Mouse (Mus musculus): Measurements from ENCODE around the gene Wfdc18. TPM values are rescaled to one million over a fixed set of nuclear protein-coding genes. Genes with fewer than 3 reads are reported as not detected.

Wfdc18 gene
- polyA plus RNA-seq, 1 experiment = not detected

DNA sequence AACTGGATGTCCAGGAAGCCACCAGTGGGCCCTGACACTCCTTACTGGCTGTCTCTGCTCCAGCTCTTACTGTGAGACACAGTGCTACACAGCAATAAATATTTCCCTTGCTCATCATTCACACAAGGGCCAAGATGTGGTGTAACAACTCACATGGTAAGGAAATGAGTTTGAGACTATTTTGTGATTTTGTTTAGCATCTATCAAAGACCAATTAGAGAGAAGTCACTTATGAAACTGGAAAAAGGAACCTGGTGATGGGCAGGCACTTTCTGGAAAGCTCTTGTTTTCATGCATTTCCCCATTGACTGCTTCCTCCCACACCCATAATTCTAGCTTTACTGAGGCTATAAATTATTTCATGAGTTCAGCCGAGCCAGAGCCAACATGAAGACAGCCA is 5.1 kb upstream of the Wfdc18 start, which contains the start of gene Wfdc17:
TSS of gene Wfdc17 (plus strand) at position 287 of the 400 bp plus-strand sequence.
- TF ChIP-seq CTCF (IDR thresholded peaks at IDR 0.05; ENCODE audit: extremely low read depth, insufficient read length, insufficient replicate concordance, low read depth, low read length) (no peak), POLR2A (IDR thresholded peaks at IDR 0.05; ENCODE audit: low read depth, low read length) (no peak)
- WGBS = 0% methylated on average over 1 of the region's 1 CpGs
- no peak within 1 kb of the TSS for H3K27ac ChIP-seq (ENCODE audit: insufficient read depth, low read depth, low read length)
- no peaks in the 10 kb centered on the region for H3K4me1 ChIP-seq (ENCODE audit: control insufficient read depth, insufficient read depth, insufficient read length, low read length)
- no peaks in the 10 kb centered on the region for H3K27me3 ChIP-seq (ENCODE audit: control insufficient read depth, insufficient read depth, low read length)
- no peak within 1 kb of the TSS for H3K4me3 ChIP-seq (ENCODE audit: low read depth, low read length)
- H3K36me3 ChIP-seq (ENCODE audit: control insufficient read depth, insufficient read depth, low read length) = no peaks in the 10 kb centered on the region

DNA sequence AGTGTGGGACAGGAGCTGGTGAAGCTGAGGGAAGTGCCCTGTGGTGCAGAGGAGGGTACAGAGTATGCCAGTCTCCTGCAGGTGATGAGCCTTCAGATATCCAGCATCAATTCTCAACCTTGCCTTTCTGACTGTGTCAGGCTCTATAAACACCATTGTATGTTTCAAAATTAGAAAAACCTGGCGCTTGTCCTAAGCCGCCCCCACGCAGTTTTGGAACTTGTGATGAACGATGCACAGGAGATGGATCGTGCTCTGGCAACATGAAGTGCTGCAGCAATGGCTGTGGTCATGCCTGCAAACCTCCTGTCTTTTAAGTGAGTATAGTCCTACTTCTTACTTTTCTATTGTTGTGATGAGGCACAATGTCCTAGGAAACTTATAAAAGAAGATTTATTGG is 868 bp downstream of the Wfdc18 start:
- Histone ChIP-seq H3K36me3 (ENCODE audit: control insufficient read depth, insufficient read depth, low read length) (no peaks in the 10 kb centered on the region), H3K27ac (ENCODE audit: insufficient read depth, low read depth, low read length) (no peak overlapping the region), H3K27me3 (ENCODE audit: control insufficient read depth, insufficient read depth, low read length) (no peaks in the 10 kb centered on the region), H3K4me3 (ENCODE audit: low read depth, low read length) (no peak overlapping the region), H3K4me1 (ENCODE audit: control insufficient read depth, insufficient read depth, insufficient read length, low read length) (no peaks in the 10 kb centered on the region)
- 90% methylated on average over 5 of the region's 5 CpGs for WGBS
- no peak for TF ChIP-seq CTCF (IDR thresholded peaks at IDR 0.05; ENCODE audit: extremely low read depth, insufficient read length, insufficient replicate concordance, low read depth, low read length)
- TF ChIP-seq POLR2A (IDR thresholded peaks at IDR 0.05; ENCODE audit: low read depth, low read length) = no peak

GRCm38 (mm10) chr11:83712671-83713070 is 3.9 kb downstream of the Wfdc18 start:
- WGBS = 23% methylated on average over 1 of the region's 1 CpGs
- H3K4me1 ChIP-seq (ENCODE audit: control insufficient read depth, insufficient read depth, insufficient read length, low read length) = no peaks in the 10 kb centered on the region
- no peaks in the 10 kb centered on the region for H3K36me3 ChIP-seq (ENCODE audit: control insufficient read depth, insufficient read depth, low read length)
- H3K27me3 ChIP-seq (ENCODE audit: control insufficient read depth, insufficient read depth, low read length) = no peaks in the 10 kb centered on the region
- H3K27ac ChIP-seq (ENCODE audit: insufficient read depth, low read depth, low read length) = no peak overlapping the region
- H3K4me3 ChIP-seq (ENCODE audit: low read depth, low read length) = no peak overlapping the region
- TF ChIP-seq CTCF (IDR thresholded peaks at IDR 0.05; ENCODE audit: extremely low read depth, insufficient read length, insufficient replicate concordance, low read depth, low read length) = no peak
- TF ChIP-seq POLR2A (IDR thresholded peaks at IDR 0.05; ENCODE audit: low read depth, low read length) = no peak

GRCm38 (mm10) chr11:83713925-83714324 is 5.1 kb downstream of the Wfdc18 start:
- Histone ChIP-seq H3K27ac (ENCODE audit: insufficient read depth, low read depth, low read length) (no peak overlapping the region), H3K36me3 (ENCODE audit: control insufficient read depth, insufficient read depth, low read length) (no peaks in the 10 kb centered on the region), H3K4me3 (ENCODE audit: low read depth, low read length) (no peak overlapping the region), H3K4me1 (ENCODE audit: control insufficient read depth, insufficient read depth, insufficient read length, low read length) (no peaks in the 10 kb centered on the region), H3K27me3 (ENCODE audit: control insufficient read depth, insufficient read depth, low read length) (no peaks in the 10 kb centered on the region)
- WGBS = 66% methylated on average over 2 of the region's 2 CpGs
- TF ChIP-seq POLR2A (IDR thresholded peaks at IDR 0.05; ENCODE audit: low read depth, low read length) (no peak), CTCF (IDR thresholded peaks at IDR 0.05; ENCODE audit: extremely low read depth, insufficient read length, insufficient replicate concordance, low read depth, low read length) (no peak)

DNA sequence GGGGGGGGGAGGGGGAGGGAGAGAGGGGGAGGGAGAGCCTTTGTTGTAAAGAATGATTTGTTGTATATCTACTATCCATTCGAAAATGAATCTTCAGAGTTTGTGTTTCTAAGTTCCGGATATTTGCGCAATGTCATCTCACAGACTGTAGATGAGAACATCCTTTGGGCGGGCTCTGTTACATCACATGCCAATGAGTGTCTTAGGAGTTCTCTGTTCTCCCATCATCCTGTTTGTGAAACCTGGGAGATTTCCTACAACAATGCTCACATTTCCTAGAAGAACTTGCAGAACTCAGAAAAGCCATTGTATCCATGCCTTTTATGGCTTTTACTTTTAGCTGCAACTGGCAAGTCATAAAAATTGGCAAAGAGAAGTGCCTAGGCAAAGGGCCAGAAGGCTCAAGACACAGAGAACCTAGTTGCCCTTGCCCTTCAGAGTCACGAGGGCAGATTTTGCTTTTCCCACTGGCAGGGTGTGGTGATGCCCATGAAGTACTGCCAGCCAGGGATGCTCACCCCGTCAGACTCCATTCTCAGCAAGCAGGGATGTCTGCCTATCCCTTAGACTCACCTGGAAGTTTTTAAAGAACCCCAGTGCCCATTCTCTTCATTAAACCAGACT is 8.3 kb downstream of the Wfdc18 start:
- no peak overlapping the region for H3K4me3 ChIP-seq (ENCODE audit: low read depth, low read length)
- H3K27ac ChIP-seq (ENCODE audit: insufficient read depth, low read depth, low read length) = no peak overlapping the region
- 52% methylated on average over 6 of the region's 6 CpGs for WGBS
- TF ChIP-seq POLR2A (IDR thresholded peaks at IDR 0.05; ENCODE audit: low read depth, low read length) (no peak), CTCF (IDR thresholded peaks at IDR 0.05; ENCODE audit: extremely low read depth, insufficient read length, insufficient replicate concordance, low read depth, low read length) (no peak)
- no peaks in the 10 kb centered on the region for H3K36me3 ChIP-seq (ENCODE audit: control insufficient read depth, insufficient read depth, low read length)
- no peaks in the 10 kb centered on the region for H3K4me1 ChIP-seq (ENCODE audit: control insufficient read depth, insufficient read depth, insufficient read length, low read length)
- no peaks in the 10 kb centered on the region for H3K27me3 ChIP-seq (ENCODE audit: control insufficient read depth, insufficient read depth, low read length)

DNA sequence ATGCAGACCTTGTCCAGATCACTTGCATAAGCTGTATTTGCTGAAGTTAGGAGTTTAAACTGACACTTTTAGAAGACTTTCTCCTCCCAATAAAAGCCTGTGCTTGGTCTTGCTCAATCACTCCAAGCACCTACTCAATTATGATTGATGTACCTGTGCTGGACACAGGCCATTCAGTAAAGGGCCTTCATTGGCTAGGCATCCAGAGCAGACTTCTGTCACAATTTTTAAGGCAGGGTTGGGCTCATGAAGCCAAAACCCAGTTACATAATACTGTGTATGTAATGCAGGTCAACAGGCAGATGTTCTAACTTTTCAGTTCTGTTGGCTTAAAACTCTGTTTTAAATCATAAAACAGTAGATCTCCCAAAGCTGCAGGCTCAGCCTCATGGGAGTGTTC is 12.0 kb downstream of the Wfdc18 start:
- Histone ChIP-seq H3K36me3 (ENCODE audit: control insufficient read depth, insufficient read depth, low read length) (no peaks in the 10 kb centered on the region), H3K27ac (ENCODE audit: insufficient read depth, low read depth, low read length) (no peak overlapping the region), H3K27me3 (ENCODE audit: control insufficient read depth, insufficient read depth, low read length) (no peaks in the 10 kb centered on the region), H3K4me1 (ENCODE audit: control insufficient read depth, insufficient read depth, insufficient read length, low read length) (no peaks in the 10 kb centered on the region), H3K4me3 (ENCODE audit: low read depth, low read length) (no peak overlapping the region)
- TF ChIP-seq CTCF (IDR thresholded peaks at IDR 0.05; ENCODE audit: extremely low read depth, insufficient read length, insufficient replicate concordance, low read depth, low read length) (no peak), POLR2A (IDR thresholded peaks at IDR 0.05; ENCODE audit: low read depth, low read length) (no peak)

DNA sequence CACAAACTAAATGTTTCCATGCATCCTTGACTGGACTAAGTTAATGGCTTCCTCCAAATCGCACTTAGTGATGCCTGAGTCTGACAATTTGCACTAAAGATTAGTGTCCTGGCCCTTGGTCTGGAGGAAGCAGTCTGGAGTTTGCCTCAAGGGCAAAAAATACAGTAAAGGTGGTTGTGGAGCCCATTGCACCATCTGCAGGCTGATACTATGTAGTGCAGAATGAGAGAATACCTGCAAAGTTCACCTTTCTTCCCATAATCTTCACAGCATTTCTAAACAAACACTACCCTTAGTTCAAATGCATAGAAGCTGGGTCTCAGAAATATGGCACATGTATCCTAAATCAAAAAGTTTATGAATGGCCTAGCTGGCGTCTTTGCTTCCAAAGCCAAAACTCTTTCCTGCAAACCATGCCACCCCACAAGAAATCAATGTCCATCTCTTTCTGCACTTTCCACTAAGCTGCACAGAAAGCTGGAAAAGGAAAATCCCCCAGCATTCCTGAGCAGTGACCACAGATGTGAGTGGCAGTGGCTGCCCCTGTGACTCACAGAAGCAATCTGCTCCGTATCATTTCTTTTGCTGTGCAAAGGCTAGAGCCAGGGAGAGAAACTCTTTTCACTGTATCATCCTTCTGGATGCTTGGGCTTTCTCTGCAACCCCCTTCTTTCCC is 20.1 kb downstream of the Wfdc18 start:
- no peak for TF ChIP-seq CTCF (IDR thresholded peaks at IDR 0.05; ENCODE audit: extremely low read depth, insufficient read length, insufficient replicate concordance, low read depth, low read length)
- TF ChIP-seq POLR2A (IDR thresholded peaks at IDR 0.05; ENCODE audit: low read depth, low read length) = no peak
- H3K27me3 ChIP-seq (ENCODE audit: control insufficient read depth, insufficient read depth, low read length) = no peaks in the 10 kb centered on the region
- no peak overlapping the region for H3K27ac ChIP-seq (ENCODE audit: insufficient read depth, low read depth, low read length)
- H3K36me3 ChIP-seq (ENCODE audit: control insufficient read depth, insufficient read depth, low read length) = no peaks in the 10 kb centered on the region
- no peaks in the 10 kb centered on the region for H3K4me1 ChIP-seq (ENCODE audit: control insufficient read depth, insufficient read depth, insufficient read length, low read length)
- no peak overlapping the region for H3K4me3 ChIP-seq (ENCODE audit: low read depth, low read length)
- 57% methylated on average over 3 of the region's 3 CpGs for WGBS

All from small intestine, adult 2 months (tissue).